Mouse (Mus musculus): ENCODE measurements at regions not wholly inside any gene's neighbourhood (a gene's known extent, or its start where the extent isn't known, plus 50 kb on each side); places are given as distances from the start of the nearest gene placed in this dataset.

GRCm38 (mm10) chr6:52440160-52440559 is 126.9 kb downstream of the Evx1 start:
- 70% methylated on average over 3 of the region's 3 CpGs for WGBS
- no peak overlapping the region for H3K9ac ChIP-seq (replicated peaks; ENCODE audit: low read depth, low read length)
- H3K27me3 ChIP-seq (replicated peaks; ENCODE audit: control insufficient read depth, insufficient read depth, low read length): 0 out of 2 replicates have a peak, but pooled peaks cover 2% of the 10 kb centered on the region
- H3K4me3 ChIP-seq (replicated peaks; ENCODE audit: low read length): no peak overlapping the region
- no peaks in the 10 kb centered on the region for H3K9me3 ChIP-seq (ENCODE audit: control insufficient read depth, low read length)
- H3K4me2 ChIP-seq (ENCODE audit: low read length): no peak overlapping the region
- H3K36me3 ChIP-seq (ENCODE audit: control insufficient read depth, insufficient read depth): no peaks in the 10 kb centered on the region
- no peak for ATAC-seq
- H3K4me1 ChIP-seq (replicated peaks; ENCODE audit: control insufficient read depth, insufficient read depth, low read length): peaks cover 9% of the 10 kb centered on the region
- H3K27ac ChIP-seq (ENCODE audit: low read length): no peak overlapping the region

- Histone ChIP-seq H3K4me1 (replicated peaks; ENCODE audit: control insufficient read depth, insufficient read depth, low read length) (peaks cover 9% of the 10 kb centered on the region), H3K9me3 (ENCODE audit: control insufficient read depth, low read length) (no peaks in the 10 kb centered on the region), H3K4me2 (ENCODE audit: low read length) (peak overlapping the region; percentile 28), H3K27ac (ENCODE audit: low read length) (no peak overlapping the region), H3K27me3 (replicated peaks; ENCODE audit: control insufficient read depth, insufficient read depth, low read length) (0 out of 2 replicates have a peak, but pooled peaks cover 2% of the 10 kb centered on the region), H3K9ac (replicated peaks; ENCODE audit: low read depth, low read length) (no peak overlapping the region), H3K4me3 (replicated peaks; ENCODE audit: low read length) (no peak overlapping the region), H3K36me3 (ENCODE audit: control insufficient read depth, insufficient read depth) (no peaks in the 10 kb centered on the region)
- WGBS: 30% methylated on average over 24 of the region's 24 CpGs
- no peak for ATAC-seq
Observed at GRCm38 (mm10) chr6:52443112-52443984, 130.1 kb downstream of the Evx1 start.

- no peak overlapping the region for H3K4me3 ChIP-seq (replicated peaks; ENCODE audit: low read length)
- no peak overlapping the region for H3K9ac ChIP-seq (replicated peaks; ENCODE audit: low read depth, low read length)
- H3K4me1 ChIP-seq (replicated peaks; ENCODE audit: control insufficient read depth, insufficient read depth, low read length): no peaks in the 10 kb centered on the region
- H3K27ac ChIP-seq (ENCODE audit: low read length): no peak overlapping the region
- ATAC-seq: no peak
- H3K27me3 ChIP-seq (replicated peaks; ENCODE audit: control insufficient read depth, insufficient read depth, low read length): no peaks in the 10 kb centered on the region
- WGBS: 92% methylated on average over 11 of the region's 11 CpGs
- no peak overlapping the region for H3K4me2 ChIP-seq (ENCODE audit: low read length)
- 0 out of 2 replicates have a peak, but pooled peaks cover 3% of the 10 kb centered on the region for H3K9me3 ChIP-seq (ENCODE audit: control insufficient read depth, low read length)
- H3K36me3 ChIP-seq (ENCODE audit: control insufficient read depth, insufficient read depth): no peaks in the 10 kb centered on the region
Observed at GRCm38 (mm10) chr6:52458828-52459227, 145.5 kb downstream of the Evx1 start.

GRCm38 (mm10) chr6:52461186-52461585 is 147.9 kb downstream of the Evx1 start:
- Histone ChIP-seq H3K9ac (replicated peaks; ENCODE audit: low read depth, low read length) (no peak overlapping the region), H3K4me2 (ENCODE audit: low read length) (no peak overlapping the region), H3K27ac (ENCODE audit: low read length) (no peak overlapping the region), H3K27me3 (replicated peaks; ENCODE audit: control insufficient read depth, insufficient read depth, low read length) (no peaks in the 10 kb centered on the region), H3K36me3 (ENCODE audit: control insufficient read depth, insufficient read depth) (no peaks in the 10 kb centered on the region), H3K9me3 (ENCODE audit: control insufficient read depth, low read length) (0 out of 2 replicates have a peak, but pooled peaks cover 3% of the 10 kb centered on the region), H3K4me3 (replicated peaks; ENCODE audit: low read length) (no peak overlapping the region), H3K4me1 (replicated peaks; ENCODE audit: control insufficient read depth, insufficient read depth, low read length) (no peaks in the 10 kb centered on the region)
- no peak for ATAC-seq
- whole genome bisulfite sequencing: 81% methylated on average over 2 of the region's 2 CpGs

- no peak overlapping the region for H3K4me2 ChIP-seq (ENCODE audit: low read length)
- H3K36me3 ChIP-seq (ENCODE audit: control insufficient read depth, insufficient read depth): no peaks in the 10 kb centered on the region
- no peaks in the 10 kb centered on the region for H3K27me3 ChIP-seq (replicated peaks; ENCODE audit: control insufficient read depth, insufficient read depth, low read length)
- H3K9ac ChIP-seq (replicated peaks; ENCODE audit: low read depth, low read length): no peak overlapping the region
- ATAC-seq: no peak
- H3K4me1 ChIP-seq (replicated peaks; ENCODE audit: control insufficient read depth, insufficient read depth, low read length): no peaks in the 10 kb centered on the region
- no peaks in the 10 kb centered on the region for H3K9me3 ChIP-seq (ENCODE audit: control insufficient read depth, low read length)
- H3K4me3 ChIP-seq (replicated peaks; ENCODE audit: low read length): no peak overlapping the region
- WGBS: 87% methylated on average over 12 of the region's 12 CpGs
- H3K27ac ChIP-seq (ENCODE audit: low read length): no peak overlapping the region
Observed at GRCm38 (mm10) chr6:52463369-52463768, 150.1 kb downstream of the Evx1 start.

- Histone ChIP-seq H3K36me3 (ENCODE audit: control insufficient read depth, insufficient read depth) (no peaks in the 10 kb centered on the region), H3K27me3 (replicated peaks; ENCODE audit: control insufficient read depth, insufficient read depth, low read length) (no peaks in the 10 kb centered on the region), H3K4me2 (ENCODE audit: low read length) (no peak overlapping the region), H3K9ac (replicated peaks; ENCODE audit: low read depth, low read length) (no peak overlapping the region), H3K9me3 (ENCODE audit: control insufficient read depth, low read length) (no peaks in the 10 kb centered on the region), H3K4me1 (replicated peaks; ENCODE audit: control insufficient read depth, insufficient read depth, low read length) (no peaks in the 10 kb centered on the region), H3K27ac (ENCODE audit: low read length) (no peak overlapping the region), H3K4me3 (replicated peaks; ENCODE audit: low read length) (no peak overlapping the region)
- no peak for ATAC-seq
- 72% methylated on average over 3 of the region's 3 CpGs for WGBS
Observed at GRCm38 (mm10) chr6:52464571-52464970, 151.3 kb downstream of the Evx1 start.

- WGBS: 82% methylated on average over 9 of the region's 9 CpGs
- Histone ChIP-seq H3K36me3 (ENCODE audit: control insufficient read depth, insufficient read depth) (no peaks in the 10 kb centered on the region), H3K27ac (ENCODE audit: low read length) (no peak overlapping the region), H3K4me1 (replicated peaks; ENCODE audit: control insufficient read depth, insufficient read depth, low read length) (no peaks in the 10 kb centered on the region), H3K27me3 (replicated peaks; ENCODE audit: control insufficient read depth, insufficient read depth, low read length) (no peaks in the 10 kb centered on the region), H3K9me3 (ENCODE audit: control insufficient read depth, low read length) (no peaks in the 10 kb centered on the region), H3K4me3 (replicated peaks; ENCODE audit: low read length) (no peak overlapping the region), H3K4me2 (ENCODE audit: low read length) (no peak overlapping the region), H3K9ac (replicated peaks; ENCODE audit: low read depth, low read length) (no peak overlapping the region)
- no peak for ATAC-seq
Observed at GRCm38 (mm10) chr6:52465834-52466525, 152.7 kb downstream of the Evx1 start.

GRCm38 (mm10) chr6:52470831-52471230 is 157.5 kb downstream of the Evx1 start:
- Histone ChIP-seq H3K4me3 (replicated peaks; ENCODE audit: low read length) (no peak overlapping the region), H3K9me3 (ENCODE audit: control insufficient read depth, low read length) (no peaks in the 10 kb centered on the region), H3K27me3 (replicated peaks; ENCODE audit: control insufficient read depth, insufficient read depth, low read length) (no peaks in the 10 kb centered on the region), H3K4me2 (ENCODE audit: low read length) (no peak overlapping the region), H3K36me3 (ENCODE audit: control insufficient read depth, insufficient read depth) (no peaks in the 10 kb centered on the region), H3K27ac (ENCODE audit: low read length) (no peak overlapping the region), H3K4me1 (replicated peaks; ENCODE audit: control insufficient read depth, insufficient read depth, low read length) (peaks cover 6% of the 10 kb centered on the region), H3K9ac (replicated peaks; ENCODE audit: low read depth, low read length) (no peak overlapping the region)
- no peak for ATAC-seq
- 91% methylated on average over 13 of the region's 13 CpGs for WGBS

- no peaks in the 10 kb centered on the region for H3K27me3 ChIP-seq (replicated peaks; ENCODE audit: control insufficient read depth, insufficient read depth, low read length)
- no peaks in the 10 kb centered on the region for H3K9me3 ChIP-seq (ENCODE audit: control insufficient read depth, low read length)
- H3K4me3 ChIP-seq (replicated peaks; ENCODE audit: low read length): no peak overlapping the region
- 96% methylated on average over 1 of the region's 1 CpGs for WGBS
- no peak overlapping the region for H3K27ac ChIP-seq (ENCODE audit: low read length)
- peaks cover 6% of the 10 kb centered on the region for H3K4me1 ChIP-seq (replicated peaks; ENCODE audit: control insufficient read depth, insufficient read depth, low read length)
- no peak for ATAC-seq
- H3K4me2 ChIP-seq (ENCODE audit: low read length): no peak overlapping the region
- no peak overlapping the region for H3K9ac ChIP-seq (replicated peaks; ENCODE audit: low read depth, low read length)
- H3K36me3 ChIP-seq (ENCODE audit: control insufficient read depth, insufficient read depth): no peaks in the 10 kb centered on the region
Observed at GRCm38 (mm10) chr6:52471384-52471957, 158.2 kb downstream of the Evx1 start.
